Mouse (Mus musculus) granulocyte monocyte progenitor cell, adult 5-6 weeks (primary cell): ENCODE results near the gene Myl7. TPM values are rescaled to one million over a fixed set of nuclear protein-coding genes. Genes with fewer than 3 reads are reported as not detected.
"Not testable (repeated sequence)": the region's sequence is repeated elsewhere in the genome, so short reads cannot be mapped to it uniquely, and the experiment has no call there.

Experiments
- ATAC-seq: replicated peaks from 2 replicates; pipeline ENCODE4 v1.8.0; 2016; ENCODE audit warnings: mild to moderate bottlenecking, moderate TSS enrichment, inconsistent platforms; ENCODE audit not compliant: poor library complexity, severe bottlenecking
- total RNA-seq, 2 experiments: library from RNA; stranded (forward) in 1 of 2; stranded (reverse) in 1 of 2; fragments of 200-712, 200-1000 nt in 1 of 2; fragments of >200 nt in 1 of 2; fragmentation: Nextera tagmentation in 1 of 2; gene quantifications; 2 replicates each; pipeline ENCODE4 v1.2.3; 2014 to 2017

Myl7 gene
- total RNA-seq (2014; fragmentation: Nextera tagmentation): not detected in 2 replicates
- total RNA-seq (2017): not detected in 2 replicates

GRCm38 (mm10) chr11:5898531-5898930, at the start of gene Myl7:
Gene Myl7 (minus strand): TSS chr11:5898782.
- ATAC-seq: no peak

GRCm38 (mm10) chr11:5947796-5948195, 49.2 kb upstream of the Myl7 start:
- no peak for ATAC-seq

- ATAC-seq: 0 out of 2 replicates have a peak, but pooled peaks have one; percentile 28
Observed at GRCm38 (mm10) chr11:5945096-5945495, 46.5 kb upstream of the Myl7 start.

- no peak for ATAC-seq
Observed at GRCm38 (mm10) chr11:5942966-5943365, 44.4 kb upstream of the Myl7 start.

GRCm38 (mm10) chr11:5934531-5934930, 35.9 kb upstream of the Myl7 start:
- ATAC-seq: not testable (repeated sequence)

GRCm38 (mm10) chr11:5931947-5932346, 33.4 kb upstream of the Myl7 start:
- ATAC-seq: not testable (repeated sequence)

- no peak for ATAC-seq
Observed at GRCm38 (mm10) chr11:5930578-5930977, 32.0 kb upstream of the Myl7 start.

GRCm38 (mm10) chr11:5926696-5927220, 28.2 kb upstream of the Myl7 start:
- ATAC-seq: no peak

GRCm38 (mm10) chr11:5924699-5925098, 26.1 kb upstream of the Myl7 start:
- ATAC-seq: no peak

- ATAC-seq: peak; percentile 71
Observed at GRCm38 (mm10) chr11:5920323-5920960, 21.9 kb upstream of the Myl7 start.

- ATAC-seq: no peak
Observed at GRCm38 (mm10) chr11:5919606-5920005, 21.0 kb upstream of the Myl7 start.

GRCm38 (mm10) chr11:5918111-5918510, 19.5 kb upstream of the Myl7 start:
- no peak for ATAC-seq

GRCm38 (mm10) chr11:5916178-5916548, 17.6 kb upstream of the Myl7 start:
- ATAC-seq: no peak

GRCm38 (mm10) chr11:5915429-5916177, 17.0 kb upstream of the Myl7 start:
- ATAC-seq: no peak

GRCm38 (mm10) chr11:5914940-5915339, 16.4 kb upstream of the Myl7 start:
- no peak for ATAC-seq

- ATAC-seq: no peak
Observed at GRCm38 (mm10) chr11:5913936-5914335, 15.4 kb upstream of the Myl7 start.

- ATAC-seq: no peak
Observed at GRCm38 (mm10) chr11:5913256-5913655, 14.7 kb upstream of the Myl7 start.

GRCm38 (mm10) chr11:5912635-5913034, 14.1 kb upstream of the Myl7 start:
- peak; percentile 84 for ATAC-seq

GRCm38 (mm10) chr11:5908642-5909041, 10.1 kb upstream of the Myl7 start:
- ATAC-seq: no peak

- ATAC-seq: no peak
Observed at GRCm38 (mm10) chr11:5907096-5907495, 8.5 kb upstream of the Myl7 start.

GRCm38 (mm10) chr11:5905778-5906518, 7.4 kb upstream of the Myl7 start:
- no peak for ATAC-seq
